Mouse (Mus musculus) E14TG2a.4 (cell line): ENCODE measurements around the gene Sgsm1.

ENCODE experiments used
- CTCF ChIP-seq: conservative IDR thresholded peaks from 2 replicates; pipeline ENCODE4 v1.5.1; 2014; ENCODE audit warnings: low read length
- NANOG ChIP-seq: IDR thresholded peaks from 2 replicates; pipeline ENCODE4 v1.6.1; 2014; ENCODE audit warnings: borderline replicate concordance, low read length, mixed read lengths
- POU5F1 ChIP-seq: IDR thresholded peaks from 2 replicates; pipeline ENCODE4 v1.6.1; 2014; ENCODE audit warnings: low read length, borderline replicate concordance

DNA sequence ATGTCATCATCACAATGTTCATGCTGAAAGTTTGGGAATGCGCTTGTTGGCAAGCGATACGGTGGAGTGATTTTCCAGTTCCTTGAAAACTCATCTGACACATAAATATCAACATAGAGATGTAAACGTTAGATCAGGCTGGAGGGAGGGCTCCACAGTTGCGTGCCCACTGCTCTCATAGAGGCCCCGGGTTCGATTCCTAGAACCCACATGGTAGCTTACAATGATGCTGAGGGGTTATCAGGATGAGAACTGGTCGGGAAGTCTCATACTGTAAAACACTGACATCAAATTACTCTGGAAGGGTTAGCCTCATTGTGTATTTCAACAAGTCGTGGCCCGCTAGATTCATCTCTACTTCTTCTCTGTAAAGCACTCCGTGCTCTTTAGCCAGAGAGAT lies 24.5 kb downstream of the Sgsm1 start:
- TF ChIP-seq CTCF (no peak), POU5F1 (no peak), NANOG (no peak)
